Mouse (Mus musculus) spleen, adult 2 months (tissue): ENCODE data around the gene F2rl3.

Experiments used
- CTCF ChIP-seq: fragments of 200-500 bp; IDR thresholded peaks from 2 replicates; pipeline ENCODE4 v1.5.1; 2011; ENCODE audit warnings: mild to moderate bottlenecking, inconsistent platforms; ENCODE audit not compliant: insufficient read depth, insufficient read length, insufficient replicate concordance; ENCODE audit errors: extremely low read depth
- POLR2A ChIP-seq: fragments of 200-500 bp; IDR thresholded peaks from 2 replicates; pipeline ENCODE4 v1.6.1; 2011; ENCODE audit warnings: low read depth, low read length, inconsistent platforms

DNA sequence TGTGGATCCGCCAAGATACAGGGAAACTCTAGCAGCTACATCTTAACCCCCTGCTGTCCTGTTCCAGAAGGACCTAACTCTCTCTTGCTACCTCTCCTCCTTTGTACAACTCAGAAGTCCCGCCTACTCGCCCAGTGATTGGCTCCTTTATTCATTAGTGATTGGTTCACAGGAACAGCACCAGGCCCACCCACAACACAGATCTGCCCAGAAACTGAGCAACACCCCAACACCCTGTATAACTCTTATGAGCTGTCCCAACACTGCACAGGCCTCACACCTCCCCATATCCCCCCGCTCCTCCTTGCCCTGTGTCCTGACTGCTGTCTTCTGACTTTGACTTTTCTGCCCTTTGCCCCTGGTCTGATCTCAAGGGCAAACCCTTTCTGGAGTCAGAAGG, 4.0 kb downstream of the F2rl3 start:
- TF ChIP-seq POLR2A (no peak), CTCF (no peak)
